Mouse (Mus musculus): Measurements from ENCODE around the gene H2-Ke6.
"Not testable (repeated sequence)": the region's sequence is repeated elsewhere in the genome, so short reads cannot be mapped to it uniquely, and the experiment has no call there.

- TF ChIP-seq FLI1 (IDR thresholded peaks at IDR 0.05; ENCODE audit: low read length); GATA1 (IDR thresholded peaks at IDR 0.05; ENCODE audit: borderline replicate concordance, low read length): not testable (repeated sequence)
These were observed 46.5 kb downstream of the H2-Ke6 start for GRCm38 (mm10) chr17:33981192-33981909.

Data from megakaryocyte, embryonic 14.5 days (primary cell).